Mouse (Mus musculus): ENCODE data around the gene H3f3a.

- TF ChIP-seq POLR2A (IDR thresholded peaks at IDR 0.05; ENCODE audit: insufficient read length, low read depth) (no peak), REST (IDR thresholded peaks at IDR 0.05; ENCODE audit: insufficient read depth, insufficient read length) (no peak), E2F4 (IDR thresholded peaks at IDR 0.05; ENCODE audit: insufficient read depth) (no peak), TCF12 (IDR thresholded peaks at IDR 0.05; ENCODE audit: insufficient read depth, poor library complexity, severe bottlenecking) (no peak), MAX (IDR thresholded peaks at IDR 0.05; ENCODE audit: low read depth) (no peak), CEBPB (IDR thresholded peaks at IDR 0.05; ENCODE audit: insufficient read depth, poor library complexity, severe bottlenecking) (no peak), USF1 (IDR thresholded peaks at IDR 0.05; ENCODE audit: low read depth) (no peak), TCF3 (IDR thresholded peaks at IDR 0.05; ENCODE audit: insufficient read length, low read depth) (no peak)
Measured at GRCm38 (mm10) chr1:180822276-180822675, 8.5 kb upstream of the H3f3a start.

Data from myocyte (in vitro differentiated cells).